13 mouse cellular contexts compared by ENCODE assay signal in the genomic region with DNA sequence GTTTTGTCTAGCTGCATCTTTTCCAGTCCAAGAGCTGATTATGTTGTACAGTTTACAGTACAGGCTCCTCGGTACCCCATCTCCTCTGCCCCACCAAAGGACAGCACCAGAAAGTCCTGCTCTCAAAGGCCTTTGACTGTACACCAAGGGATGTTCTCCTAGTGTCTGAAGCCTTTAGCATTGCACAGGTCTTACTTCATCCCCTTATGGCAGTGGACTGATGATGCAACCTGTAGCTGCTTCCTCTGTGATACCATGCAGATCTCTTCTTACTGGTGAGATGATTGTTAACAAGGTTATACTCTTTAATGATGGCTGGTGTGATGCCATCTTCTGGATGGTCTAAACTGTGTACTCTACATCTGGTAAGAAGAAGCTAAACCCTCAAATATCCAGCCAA.
"Had no signal": no experiment of that assay in that cellular context is flagged by ENCODE, and none has a peak within 500 bp of the region (broad histone marks: within the 10 kb centered on the region; RNA-seq: fewer than 3 reads in every experiment).

No protein-coding gene starts in this region.

- ATAC-seq: liver, postnatal 0 days; lung, postnatal 0 days; midbrain, embryonic 13.5 days; midbrain, embryonic 15.5 days had no signal

- DNase-seq: liver, embryonic 13.5 days; liver, postnatal 0 days; lung, adult 2 months; lung, postnatal 14 days; lung, postnatal 36 days; right cerebral cortex, postnatal 14 days; right cerebral cortex, postnatal 4 days; thymus, adult 2 months; thymus, postnatal 25 days; thymus, postnatal 4 days had no signal
